Mouse (Mus musculus): ENCODE data around the gene Myo3b. TPM values are rescaled to one million over a fixed set of nuclear protein-coding genes. Genes with fewer than 3 reads are reported as not detected.
A peak's percentile ranks its signal among the peaks of the same experiment; 100 is the strongest.

Gene Myo3b
- polyA plus RNA-seq, 1 experiment from 2014 or later: 0.12 TPM

DNA sequence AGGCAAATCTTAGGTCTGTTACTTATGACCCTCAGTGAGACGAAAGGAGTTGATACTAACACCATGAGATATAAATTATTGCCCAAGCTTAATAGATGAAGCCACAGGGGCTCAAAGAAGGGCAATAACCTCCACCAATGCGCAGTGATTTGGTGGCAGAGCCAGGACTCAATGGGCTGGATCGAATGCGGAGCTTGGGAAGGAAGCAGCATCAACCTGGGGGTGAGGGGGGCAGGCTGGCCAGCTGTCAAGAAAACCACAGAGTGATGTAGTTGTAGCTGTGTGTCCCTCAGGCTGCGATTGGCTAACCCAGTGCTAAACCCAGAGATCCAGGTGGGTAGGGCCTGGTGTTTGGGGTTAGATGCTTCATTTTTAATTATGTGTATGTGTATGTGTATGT, 4.0 kb upstream of the Myo3b start:
- no peak for ATAC-seq (ENCODE audit: low FRiP score)
- no peak overlapping the region for H3K4me3 ChIP-seq
- H3K4me1 ChIP-seq: peaks cover 8% of the 10 kb centered on the region
- H3K36me3 ChIP-seq: no peaks in the 10 kb centered on the region
- H3K9me3 ChIP-seq (replicated peaks): 0 out of 2 replicates have a peak, but pooled peaks cover 1% of the 10 kb centered on the region
- H3K4me2 ChIP-seq (replicated peaks): no peak overlapping the region
- WGBS: 74% methylated on average over 5 of the region's 5 CpGs
- H3K27me3 ChIP-seq: no peaks in the 10 kb centered on the region
- no peak overlapping the region for H3K9ac ChIP-seq
- H3K27ac ChIP-seq: no peak overlapping the region

DNA sequence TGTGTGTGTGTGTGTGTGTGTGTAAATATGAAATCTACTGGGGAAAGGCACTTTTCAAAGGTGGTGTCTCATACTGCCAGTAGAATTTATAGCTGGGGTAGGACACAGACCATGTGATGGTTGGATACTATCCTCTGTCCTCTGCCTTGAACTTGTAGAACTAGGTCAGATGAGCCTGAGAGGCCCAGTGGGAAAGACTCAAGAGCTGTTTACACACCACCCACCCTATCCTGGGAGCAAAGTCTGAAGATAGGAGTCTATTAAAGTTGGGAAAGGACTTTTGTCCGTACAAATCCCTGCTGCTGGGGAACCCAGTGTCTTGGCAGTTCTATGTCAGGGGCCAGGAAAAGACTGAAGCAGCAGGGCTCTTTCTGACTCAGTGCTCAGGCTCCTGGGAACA, 3.6 kb upstream of the Myo3b start:
- 78% methylated on average over 1 of the region's 1 CpGs for WGBS
- H3K27me3 ChIP-seq: no peaks in the 10 kb centered on the region
- ATAC-seq (ENCODE audit: low FRiP score): no peak

DNA sequence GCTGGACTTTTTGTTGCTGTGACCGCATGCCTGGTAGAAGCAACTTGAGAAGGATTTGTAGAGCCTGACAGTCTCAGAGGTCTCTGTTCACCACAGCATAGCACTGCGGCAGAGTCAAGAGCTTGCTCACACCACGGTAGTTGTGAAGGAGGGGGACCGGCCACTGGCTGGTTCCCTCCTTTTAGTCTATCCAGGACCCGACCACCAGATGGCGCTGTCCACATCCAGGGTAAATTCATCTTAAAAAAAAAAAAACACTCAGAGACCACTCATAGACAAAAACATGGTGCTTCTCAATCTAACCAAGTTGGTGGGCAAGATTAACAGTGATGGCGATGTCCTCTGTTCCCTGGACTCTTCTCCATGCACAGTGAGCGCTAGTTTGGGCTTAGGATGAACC, 1.7 kb upstream of the Myo3b start:
- peaks cover 8% of the 10 kb centered on the region for H3K4me1 ChIP-seq
- ATAC-seq (ENCODE audit: low FRiP score): no peak
- H3K9me3 ChIP-seq (replicated peaks): no peaks in the 10 kb centered on the region
- no peak overlapping the region for H3K4me2 ChIP-seq (replicated peaks)
- no peaks in the 10 kb centered on the region for H3K36me3 ChIP-seq
- H3K4me3 ChIP-seq: no peak overlapping the region
- no peak overlapping the region for H3K9ac ChIP-seq
- 78% methylated on average over 8 of the region's 8 CpGs for WGBS
- no peaks in the 10 kb centered on the region for H3K27me3 ChIP-seq
- H3K27ac ChIP-seq: no peak overlapping the region

More for the DNA sequence above, 3.6 kb upstream of the Myo3b start:
- Histone ChIP-seq H3K9me3 (replicated peaks) (no peaks in the 10 kb centered on the region), H3K4me2 (replicated peaks) (no peak overlapping the region), H3K27ac (no peak overlapping the region), H3K36me3 (no peaks in the 10 kb centered on the region), H3K9ac (no peak overlapping the region), H3K4me3 (no peak overlapping the region), H3K4me1 (peaks cover 8% of the 10 kb centered on the region)

DNA sequence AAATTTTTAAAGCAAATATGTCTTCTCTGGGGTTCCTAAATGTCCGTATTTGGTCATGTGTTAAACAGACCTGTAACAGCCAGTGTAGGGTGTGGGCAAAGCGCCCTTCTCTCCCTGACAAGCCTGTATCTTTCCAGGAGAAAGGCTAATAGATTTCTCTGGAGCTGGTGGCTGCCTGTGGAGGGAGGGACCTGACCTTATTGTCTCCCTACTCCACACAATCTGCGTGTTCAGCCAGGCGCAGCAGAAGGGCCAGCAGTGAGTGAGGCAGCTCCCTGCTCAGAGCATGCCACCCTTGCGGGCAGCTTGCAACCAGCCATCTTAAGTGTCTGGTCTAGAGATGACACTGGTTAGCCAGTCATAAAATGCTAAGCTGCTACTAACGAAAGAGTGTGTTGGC, 5.5 kb downstream of the Myo3b start:
- Histone ChIP-seq H3K27me3 (no peaks in the 10 kb centered on the region), H3K4me1 (peaks cover 4% of the 10 kb centered on the region), H3K36me3 (no peaks in the 10 kb centered on the region), H3K27ac (peak overlapping the region; percentile 67), H3K4me3 (no peak overlapping the region), H3K9me3 (replicated peaks) (no peaks in the 10 kb centered on the region), H3K4me2 (replicated peaks) (no peak overlapping the region), H3K9ac (no peak overlapping the region)
- 0 out of 2 replicates have a peak, but pooled peaks have one; percentile 52 for ATAC-seq (ENCODE audit: low FRiP score)
- 40% methylated on average over 6 of the region's 6 CpGs for WGBS

DNA sequence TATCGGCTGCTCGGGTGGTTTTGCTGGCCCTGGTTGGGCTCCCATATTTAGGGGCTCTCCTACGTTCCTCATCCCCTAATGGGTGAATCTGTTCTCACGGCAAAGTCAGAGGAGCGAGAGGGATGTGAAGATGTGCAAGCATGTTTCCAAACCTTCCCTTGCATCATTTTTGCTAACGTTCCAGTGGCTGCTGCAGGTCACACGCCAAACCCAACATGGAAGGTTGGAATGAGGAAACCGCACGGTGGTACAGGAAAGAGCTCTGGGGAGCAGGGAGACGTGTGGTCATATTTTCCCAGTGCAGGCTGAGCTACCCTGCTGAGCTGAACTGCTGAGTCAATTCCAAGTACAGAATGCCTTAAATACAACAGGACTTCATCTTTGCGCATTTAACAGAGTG, 8.9 kb downstream of the Myo3b start:
- Histone ChIP-seq H3K4me3 (no peak overlapping the region), H3K9me3 (replicated peaks) (no peaks in the 10 kb centered on the region), H3K27ac (no peak overlapping the region), H3K4me2 (replicated peaks) (no peak overlapping the region), H3K36me3 (no peaks in the 10 kb centered on the region), H3K27me3 (no peaks in the 10 kb centered on the region), H3K4me1 (peaks cover 4% of the 10 kb centered on the region), H3K9ac (no peak overlapping the region)
- WGBS: 84% methylated on average over 11 of the region's 11 CpGs
- ATAC-seq (ENCODE audit: low FRiP score): no peak

DNA sequence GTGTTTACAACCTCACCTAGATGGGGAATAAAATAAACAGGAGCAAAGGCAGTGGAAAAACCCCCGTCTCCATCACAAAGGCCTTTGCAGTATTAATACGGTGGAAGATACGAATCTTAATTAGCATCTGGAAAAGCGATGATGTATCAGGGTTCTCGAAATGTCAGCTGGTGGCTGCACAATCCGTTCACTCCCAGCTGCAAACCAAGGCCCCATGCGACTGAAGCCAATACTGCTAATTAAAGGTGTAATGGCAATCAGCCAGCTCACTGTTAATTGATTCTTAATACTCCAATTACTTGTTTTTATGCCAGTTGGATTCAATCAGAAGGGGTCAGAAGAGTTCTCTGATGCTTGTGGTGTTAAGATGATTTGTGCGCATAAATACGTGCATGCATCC, 14.9 kb downstream of the Myo3b start:
- Histone ChIP-seq H3K4me3 (no peak overlapping the region), H3K9me3 (replicated peaks) (no peaks in the 10 kb centered on the region), H3K27me3 (no peaks in the 10 kb centered on the region), H3K36me3 (no peaks in the 10 kb centered on the region), H3K9ac (no peak overlapping the region), H3K4me2 (replicated peaks) (no peak overlapping the region), H3K4me1 (peaks cover 6% of the 10 kb centered on the region; the same call in 1 of the 2 replicates), H3K27ac (0 out of 2 replicates have a peak overlapping the region, but pooled peaks have one; percentile 18)
- 70% methylated on average over 9 of the region's 9 CpGs for WGBS
- ATAC-seq (ENCODE audit: low FRiP score): no peak

DNA sequence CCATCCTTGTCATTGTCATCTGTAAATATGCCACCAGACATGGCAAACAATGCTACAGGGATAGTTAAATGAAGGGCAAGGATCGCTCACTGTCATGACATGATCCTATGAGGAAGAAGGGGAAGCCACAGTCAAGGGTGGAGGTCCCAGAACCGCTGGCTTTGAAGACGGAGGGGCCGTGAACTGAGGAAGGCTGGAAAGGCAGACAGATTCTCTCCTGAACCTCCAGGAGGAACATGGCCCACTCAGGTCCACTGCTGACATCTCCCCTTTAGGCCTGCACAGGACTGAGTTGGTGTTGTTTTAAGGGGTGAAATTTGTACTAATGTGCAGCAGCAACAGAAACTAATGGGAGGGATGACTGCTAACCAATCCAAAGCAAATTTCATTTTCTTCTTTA, 19.3 kb downstream of the Myo3b start:
- no peak overlapping the region for H3K4me2 ChIP-seq (replicated peaks)
- no peak for ATAC-seq (ENCODE audit: low FRiP score)

DNA sequence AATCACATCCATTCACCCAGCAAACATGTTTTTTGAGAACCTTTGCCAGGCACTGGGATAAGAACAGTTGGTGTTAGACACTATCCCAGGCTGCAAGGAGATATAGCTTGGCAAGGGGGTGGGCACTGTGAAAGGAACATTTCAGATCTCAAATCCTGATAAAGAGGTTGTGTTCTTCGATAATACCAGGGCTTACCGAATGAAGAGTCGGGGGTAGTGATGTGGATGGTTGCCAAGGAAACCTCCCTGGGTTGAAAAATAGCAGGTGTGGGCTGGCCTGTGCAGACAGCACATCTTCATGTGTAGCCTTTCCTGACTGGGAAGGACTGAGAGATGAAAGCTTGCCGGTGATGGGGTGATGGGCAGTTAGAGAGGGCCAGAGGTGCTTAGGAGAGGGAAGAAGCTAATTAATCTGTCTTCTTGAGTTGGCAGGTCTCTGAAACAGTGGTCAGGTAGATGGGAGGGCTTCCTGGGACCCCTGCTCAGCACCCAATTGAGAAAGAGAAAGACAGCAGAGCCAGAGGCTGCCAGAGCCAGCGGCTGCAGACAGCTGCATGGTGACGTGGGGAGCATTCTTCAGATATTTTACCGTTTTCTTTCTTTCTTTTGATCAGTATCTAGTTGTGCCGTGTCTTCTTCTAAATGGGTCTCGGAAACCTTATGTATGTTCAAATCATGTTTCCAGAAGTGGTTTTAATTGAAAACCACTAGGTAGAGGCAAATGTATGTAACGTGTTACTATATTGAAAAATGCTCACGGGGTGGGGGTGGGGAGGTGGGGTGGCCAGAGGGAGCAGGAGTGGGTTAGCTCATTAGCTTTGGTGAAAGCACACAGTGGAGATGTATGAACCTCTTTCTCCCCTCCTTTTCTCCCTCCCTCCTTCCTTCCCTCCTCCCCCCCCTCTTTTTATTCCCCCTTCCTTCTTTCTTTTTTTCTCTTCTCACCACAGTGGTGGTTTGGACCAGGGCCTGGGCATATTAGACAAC, 21.7 kb downstream of the Myo3b start:
- ATAC-seq (ENCODE audit: low FRiP score): peak; percentile 74
- H3K4me2 ChIP-seq (replicated peaks): no peak overlapping the region
- WGBS: 42% methylated on average over 11 of the region's 11 CpGs
- peak overlapping the region; percentile 76 for H3K27ac ChIP-seq
- H3K36me3 ChIP-seq: no peaks in the 10 kb centered on the region
- 0 out of 2 replicates have a peak overlapping the region, but pooled peaks have one; percentile 8 for H3K9ac ChIP-seq
- H3K4me3 ChIP-seq: no peak overlapping the region
- H3K4me1 ChIP-seq: peaks cover 11% of the 10 kb centered on the region
- no peaks in the 10 kb centered on the region for H3K27me3 ChIP-seq
- no peaks in the 10 kb centered on the region for H3K9me3 ChIP-seq (replicated peaks)

More for the DNA sequence above, 19.3 kb downstream of the Myo3b start:
- H3K4me3 ChIP-seq: no peak overlapping the region
- no peaks in the 10 kb centered on the region for H3K27me3 ChIP-seq
- no peak overlapping the region for H3K27ac ChIP-seq
- H3K36me3 ChIP-seq: no peaks in the 10 kb centered on the region
- H3K4me1 ChIP-seq: peaks cover 13% of the 10 kb centered on the region
- no peaks in the 10 kb centered on the region for H3K9me3 ChIP-seq (replicated peaks)
- no peak overlapping the region for H3K9ac ChIP-seq
- WGBS: 95% methylated on average over 4 of the region's 4 CpGs

DNA sequence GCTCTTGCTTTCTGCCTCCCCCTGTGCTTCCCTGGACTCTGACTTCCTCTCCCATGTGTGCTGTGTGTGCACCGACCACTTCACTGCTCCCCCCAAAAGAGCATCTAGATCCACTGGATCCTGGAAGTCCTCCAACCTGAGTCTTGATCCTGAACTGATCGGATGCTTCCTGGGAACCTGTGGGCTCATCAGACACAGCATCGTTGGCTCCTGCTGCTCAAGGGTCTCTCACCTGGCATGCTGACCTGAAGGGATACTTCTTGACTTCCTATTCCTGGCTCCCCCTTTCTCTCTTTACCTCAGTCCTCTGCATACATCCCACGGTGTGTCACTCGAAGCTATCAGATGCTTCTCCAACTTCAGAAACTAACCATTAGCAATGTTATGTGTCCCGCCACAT, 26.2 kb downstream of the Myo3b start:
- WGBS: 87% methylated on average over 6 of the region's 6 CpGs

DNA sequence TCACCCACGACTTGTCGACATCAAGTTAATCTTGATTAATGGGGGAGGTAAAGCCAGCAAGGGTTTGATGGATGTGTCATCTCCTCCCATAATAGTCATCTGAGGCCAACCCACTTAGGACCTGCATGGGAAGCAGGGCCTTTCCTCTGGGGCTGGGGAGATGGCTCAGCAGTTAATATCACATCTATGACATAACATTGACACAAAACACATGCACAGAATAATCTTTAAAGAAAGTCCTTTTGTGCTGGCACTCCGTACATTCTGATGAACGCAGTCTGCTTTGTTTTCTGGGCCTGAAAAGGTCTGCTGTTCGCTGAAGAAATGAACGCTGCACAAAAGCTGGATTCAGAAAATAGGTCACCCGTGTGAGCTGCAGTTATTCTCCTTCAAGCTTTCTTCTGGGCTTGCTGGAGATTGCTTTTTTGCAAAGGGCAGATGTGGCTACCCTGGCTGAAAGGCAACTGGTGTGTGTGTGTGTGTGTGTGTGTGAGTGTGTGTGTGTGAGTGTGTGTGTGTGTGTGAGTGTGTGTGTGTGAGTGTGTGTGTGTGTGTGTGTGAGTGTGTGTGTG, 26.9 kb downstream of the Myo3b start:
- H3K27me3 ChIP-seq: no peaks in the 10 kb centered on the region
- no peak overlapping the region for H3K9ac ChIP-seq
- no peaks in the 10 kb centered on the region for H3K9me3 ChIP-seq (replicated peaks)
- no peak overlapping the region for H3K4me3 ChIP-seq
- no peak overlapping the region for H3K4me2 ChIP-seq (replicated peaks)
- H3K36me3 ChIP-seq: no peaks in the 10 kb centered on the region
- no peak for ATAC-seq (ENCODE audit: low FRiP score)
- WGBS: 36% methylated on average over 7 of the region's 7 CpGs
- no peak overlapping the region for H3K27ac ChIP-seq
- peaks cover 9% of the 10 kb centered on the region; the same call in 1 of the 2 replicates for H3K4me1 ChIP-seq

More for the DNA sequence above, 26.2 kb downstream of the Myo3b start:
- no peak overlapping the region for H3K4me2 ChIP-seq (replicated peaks)
- H3K36me3 ChIP-seq: no peaks in the 10 kb centered on the region
- no peaks in the 10 kb centered on the region for H3K9me3 ChIP-seq (replicated peaks)
- no peak overlapping the region for H3K27ac ChIP-seq
- no peak overlapping the region for H3K9ac ChIP-seq
- no peak for ATAC-seq (ENCODE audit: low FRiP score)
- no peaks in the 10 kb centered on the region for H3K27me3 ChIP-seq
- H3K4me1 ChIP-seq: peaks cover 16% of the 10 kb centered on the region
- H3K4me3 ChIP-seq: no peak overlapping the region

DNA sequence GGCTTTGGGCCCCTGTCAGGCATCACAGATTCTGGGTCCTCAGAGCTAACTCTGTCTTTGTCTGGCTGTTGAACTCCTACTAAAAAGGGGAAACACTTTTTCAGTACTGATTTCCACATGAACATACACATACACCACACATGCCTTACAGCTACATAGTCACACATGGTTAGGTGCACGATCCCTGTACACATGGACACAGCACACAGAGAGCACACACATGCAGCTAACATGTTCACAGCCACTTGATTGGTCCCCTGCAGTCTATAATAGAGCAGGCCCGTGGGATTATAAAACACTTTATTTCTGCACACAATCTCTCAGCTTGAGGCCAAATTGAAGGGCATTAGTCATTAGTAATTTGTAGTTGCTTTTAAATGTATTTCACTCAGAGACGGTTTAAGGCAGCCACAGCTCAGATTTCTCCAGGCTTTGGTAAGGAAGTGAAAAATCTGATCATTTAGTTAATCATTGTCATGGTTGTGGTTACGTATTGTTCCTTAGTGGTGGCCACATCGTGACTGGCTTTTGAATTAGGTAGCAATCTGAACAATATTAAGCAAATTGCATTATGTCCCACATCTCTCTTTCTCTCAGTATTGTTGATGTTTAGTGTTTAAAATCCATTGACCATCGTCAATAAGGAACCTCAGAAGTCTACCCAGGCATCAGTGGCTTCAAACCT, 27.6 kb downstream of the Myo3b start:
- Histone ChIP-seq H3K9ac (no peak overlapping the region), H3K27ac (no peak overlapping the region), H3K27me3 (no peaks in the 10 kb centered on the region), H3K4me2 (replicated peaks) (no peak overlapping the region), H3K4me1 (peaks cover 9% of the 10 kb centered on the region; the same call in 1 of the 2 replicates), H3K9me3 (replicated peaks) (no peaks in the 10 kb centered on the region), H3K36me3 (no peaks in the 10 kb centered on the region), H3K4me3 (no peak overlapping the region)
- 60% methylated on average over 6 of the region's 6 CpGs for WGBS
- ATAC-seq (ENCODE audit: low FRiP score): no peak

DNA sequence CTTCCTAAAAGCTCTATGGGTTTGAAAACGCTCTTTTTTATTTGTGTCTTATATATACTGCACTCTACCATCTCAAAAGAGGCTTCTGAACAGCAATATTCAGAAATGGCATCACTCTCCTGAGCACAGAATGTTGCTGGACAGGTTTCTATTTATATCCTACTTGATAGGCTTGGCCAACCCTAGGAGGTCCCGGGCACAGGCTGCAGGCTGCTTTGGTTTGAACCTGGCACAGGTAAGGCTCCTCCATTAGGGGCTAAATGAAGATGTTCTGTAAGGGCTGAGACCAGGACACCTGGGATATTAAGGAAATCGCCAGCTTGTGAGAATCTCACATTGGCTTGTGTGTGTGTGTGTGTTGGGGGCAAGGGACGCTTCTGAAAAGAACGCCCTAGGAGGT, 30.9 kb downstream of the Myo3b start:
- no peaks in the 10 kb centered on the region for H3K36me3 ChIP-seq

More for the DNA sequence above, 30.9 kb downstream of the Myo3b start:
- ATAC-seq (ENCODE audit: low FRiP score): no peak
- Histone ChIP-seq H3K4me2 (replicated peaks) (no peak overlapping the region), H3K4me1 (peaks cover 9% of the 10 kb centered on the region; the same call in 1 of the 2 replicates), H3K4me3 (no peak overlapping the region), H3K27ac (no peak overlapping the region), H3K9me3 (replicated peaks) (no peaks in the 10 kb centered on the region), H3K9ac (no peak overlapping the region), H3K27me3 (no peaks in the 10 kb centered on the region)
- 88% methylated on average over 5 of the region's 5 CpGs for WGBS

Data from hindbrain, embryonic 12.5 days (tissue).